Mouse (Mus musculus): ENCODE results near the gene Enthd1.

GRCm38 (mm10) chr15:80430324-80430723 is 134.6 kb downstream of the Enthd1 start:
- TF ChIP-seq CTCF (IDR thresholded peaks at IDR 0.05; ENCODE audit: low read depth, low read length) (no peak), GATA1 (IDR thresholded peaks at IDR 0.05; ENCODE audit: borderline replicate concordance, low read length) (no peak), POLR2AphosphoS5 (IDR thresholded peaks at IDR 0.05; ENCODE audit: insufficient replicate concordance, low read depth, low read length) (no peak)
